Mouse (Mus musculus) CH12.LX (cell line): ENCODE data around the gene Plekhf1.

Source experiments
- CTCF ChIP-seq, 2 experiments: IDR thresholded peaks in 1 of 2; conservative IDR thresholded peaks in 1 of 2; 2 replicates each; pipeline ENCODE4 v1.5.1; 2011 to 2012; ENCODE audit warnings: low read depth in 2 of 2, low read length in 2 of 2, improper control_type of control experiment in 1 of 2, inconsistent platforms in 1 of 2, mild to moderate bottlenecking in 1 of 2, moderate library complexity in 1 of 2
- IRF4 ChIP-seq: IDR thresholded peaks from 2 replicates; pipeline ENCODE4 v1.6.1; 2014; ENCODE audit warnings: low read depth, mild to moderate bottlenecking, inconsistent platforms, low read length, improper control_type of control experiment
- JUND ChIP-seq: conservative IDR thresholded peaks from 2 replicates; pipeline ENCODE4 v1.6.1; 2011; ENCODE audit warnings: low read depth, low read length, improper control_type of control experiment
- MAX ChIP-seq: IDR thresholded peaks from 2 replicates; pipeline ENCODE4 v1.6.1; 2011; ENCODE audit warnings: low read length, improper control_type of control experiment
- MEF2A ChIP-seq: IDR thresholded peaks from 2 replicates; pipeline ENCODE4 v1.6.1; 2014; ENCODE audit warnings: low read depth, mild to moderate bottlenecking, inconsistent platforms, low read length, improper control_type of control experiment, borderline replicate concordance
- MYC ChIP-seq: IDR thresholded peaks from 2 replicates; pipeline ENCODE4 v1.6.1; 2011; ENCODE audit warnings: low read depth, mild to moderate bottlenecking, improper control_type of control experiment, low read length
- RCOR1 ChIP-seq: conservative IDR thresholded peaks from 2 replicates; pipeline ENCODE4 v1.6.1; 2012; ENCODE audit warnings: low read depth, mild to moderate bottlenecking, inconsistent platforms, low read length, improper control_type of control experiment
- ZKSCAN1 ChIP-seq: IDR thresholded peaks from 2 replicates; pipeline ENCODE4 v1.6.1; 2012; ENCODE audit warnings: low read depth, inconsistent platforms, low read length, improper control_type of control experiment, borderline replicate concordance

GRCm38 (mm10) chr7:38237140-38237539, 9.3 kb upstream of the Plekhf1 start:
- TF ChIP-seq JUND (no peak), CTCF (conservative IDR thresholded peaks at IDR 0.05 in 1 of 2, IDR thresholded peaks at IDR 0.05 in 1 of 2; ENCODE audit: low read depth in 2 of 2, low read length in 2 of 2) (no peak), MAX (no peak), MYC (no peak), IRF4 (no peak), ZKSCAN1 (no peak), RCOR1 (no peak), MEF2A (no peak)
